Mouse (Mus musculus): Measurements from ENCODE around the gene Clec11a.
"Not testable (repeated sequence)": the region's sequence is repeated elsewhere in the genome, so short reads cannot be mapped to it uniquely, and the experiment has no call there.

Gene Clec11a

GRCm38 (mm10) chr7:44322290-44322689 lies 15.6 kb upstream of the Clec11a start:
- no peak for DNase-seq (ENCODE audit: low spot score in 2 of 2)

GRCm38 (mm10) chr7:44320886-44321285 lies 14.2 kb upstream of the Clec11a start:
- DNase-seq (ENCODE audit: low spot score in 2 of 2) = no peak

GRCm38 (mm10) chr7:44317913-44318312 lies 11.2 kb upstream of the Clec11a start:
- DNase-seq (ENCODE audit: low spot score in 2 of 2) = peak in 1 of 2 experiments; percentile 33

DNA sequence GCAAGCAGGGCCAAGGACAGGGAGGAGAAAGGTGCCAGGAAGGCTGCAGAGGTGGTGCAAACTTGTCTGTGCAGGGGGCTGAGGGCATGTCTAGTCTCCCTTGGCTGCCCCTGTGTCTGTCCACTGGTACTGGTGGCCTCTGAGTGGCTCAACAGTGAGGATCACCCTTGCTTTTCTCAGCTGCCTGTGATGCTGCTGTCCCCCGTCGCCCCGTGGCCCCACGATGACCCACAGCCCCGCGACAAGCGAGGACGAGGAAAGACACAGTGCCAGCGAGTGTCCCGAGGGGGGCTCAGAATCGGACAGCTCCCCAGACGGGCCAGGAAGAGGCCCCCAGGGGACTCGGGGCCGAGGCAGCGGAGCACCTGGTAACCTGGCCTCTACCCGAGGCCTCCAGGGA lies 5.8 kb upstream of the Clec11a start:
- no peak for DNase-seq (ENCODE audit: low spot score in 2 of 2)

DNA sequence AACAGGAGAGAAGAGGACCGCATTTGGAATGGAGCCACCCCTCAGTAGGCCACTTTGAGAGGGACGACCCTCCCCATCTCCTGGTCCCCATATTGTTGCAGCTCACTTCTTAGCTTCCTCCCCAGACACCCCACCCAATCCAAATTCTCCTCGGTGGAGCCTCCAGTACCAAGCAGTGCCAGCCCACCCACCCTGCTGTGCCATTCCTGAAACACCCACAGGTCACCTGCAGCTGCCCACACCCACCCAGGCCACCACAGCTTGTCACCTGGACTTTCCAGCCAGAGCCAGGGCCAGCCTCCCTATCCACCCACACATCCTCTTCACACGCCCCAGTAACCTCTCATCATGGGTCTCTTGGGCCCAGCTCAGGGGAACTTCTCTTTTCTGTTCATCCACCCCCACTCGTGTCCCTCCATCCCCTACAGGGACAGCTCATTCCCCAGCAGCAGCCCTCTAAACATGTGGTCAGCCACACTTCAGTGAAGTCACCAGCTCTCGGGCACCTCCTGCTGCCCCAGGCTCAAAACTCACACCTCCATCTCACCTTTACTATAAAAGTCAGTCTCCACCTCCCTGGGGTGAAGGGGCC lies 5.1 kb upstream of the Clec11a start:
- peak; percentile 38 to 84 for DNase-seq (ENCODE audit: low spot score in 2 of 2)

DNA sequence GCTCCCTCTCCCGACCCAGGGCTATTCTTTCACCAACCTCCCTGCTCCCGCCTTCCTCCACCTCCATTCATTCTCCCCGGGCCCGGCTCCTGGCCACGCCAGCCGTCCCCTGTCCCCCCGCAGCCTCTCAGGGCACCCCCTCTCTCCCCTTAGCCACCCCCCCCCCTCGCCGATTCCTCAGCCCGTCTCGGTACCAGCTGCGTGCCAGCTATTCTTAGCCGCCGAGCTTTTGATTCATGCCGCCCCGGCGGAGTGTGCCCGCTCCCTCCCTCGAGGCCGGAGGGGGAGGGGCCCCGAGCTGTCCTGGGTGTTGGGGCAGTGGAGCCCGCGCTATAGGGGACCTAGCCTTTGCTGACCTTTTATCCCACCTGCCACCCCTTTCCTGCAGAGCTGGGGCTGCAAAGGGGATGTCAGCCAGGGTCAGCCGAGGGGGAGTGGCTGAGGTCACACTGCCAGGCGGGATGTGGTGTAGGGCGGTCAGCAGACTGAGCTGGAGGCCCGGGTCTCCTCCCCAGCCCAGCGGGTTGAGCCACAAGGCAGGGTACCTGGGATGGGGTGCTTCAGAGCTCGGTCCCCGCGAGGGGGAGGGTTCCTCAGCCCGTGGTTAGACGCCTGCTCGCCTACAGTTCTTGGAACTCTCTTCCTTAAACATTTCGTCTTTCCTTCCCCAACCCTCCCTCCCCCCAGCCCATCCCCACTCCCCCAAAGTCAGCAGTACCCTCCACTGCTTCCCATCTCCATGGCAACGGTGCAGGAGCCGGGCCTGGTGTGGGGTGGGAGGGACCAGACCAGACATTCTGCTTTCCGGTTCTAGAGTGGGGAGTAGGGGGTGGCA lies 4.4 kb upstream of the Clec11a start:
- DNase-seq (ENCODE audit: low spot score in 2 of 2) = peak; percentile 35 to 41

GRCm38 (mm10) chr7:44310285-44310877 lies 3.7 kb upstream of the Clec11a start:
- peak; percentile 15 to 18 for DNase-seq (ENCODE audit: low spot score in 2 of 2)

DNA sequence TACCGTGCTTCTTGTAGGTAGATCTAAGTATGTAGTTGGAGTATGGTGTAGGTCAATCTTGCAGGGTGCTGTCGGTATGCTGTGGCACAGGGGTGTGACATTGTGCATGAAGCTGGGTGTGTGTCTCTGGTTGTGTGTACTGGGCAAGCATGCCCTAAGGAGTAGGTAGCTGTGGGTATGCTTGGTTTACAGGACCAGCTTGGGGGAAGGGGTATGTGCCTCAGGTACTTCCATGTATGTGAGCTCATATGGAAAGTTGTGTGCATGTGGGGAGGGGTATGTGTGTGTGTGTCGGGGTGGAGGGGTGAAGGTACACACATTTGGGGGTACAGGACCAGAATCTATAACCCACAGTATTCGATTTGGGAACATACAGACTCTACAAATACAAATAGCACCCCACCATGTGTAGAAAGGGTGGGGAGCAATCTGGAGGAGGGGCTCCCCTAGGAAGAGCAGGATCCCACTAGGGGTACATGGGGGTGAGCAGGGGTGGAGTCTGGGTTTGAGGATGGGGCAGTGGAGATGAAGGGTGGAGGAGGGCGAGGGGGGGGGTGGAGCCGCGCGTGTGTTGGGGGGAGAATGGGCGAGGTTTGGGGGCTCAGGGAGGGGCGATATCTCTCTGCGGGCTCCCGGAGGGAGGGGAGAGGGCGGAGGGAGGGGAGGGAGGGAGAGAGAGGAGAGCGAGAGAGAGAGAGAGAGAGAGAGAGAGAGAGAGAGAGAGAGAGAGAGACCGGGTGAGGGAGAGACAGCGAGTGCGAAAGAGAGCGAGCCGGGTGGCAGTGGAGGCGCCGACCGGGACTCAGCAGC lies 3.0 kb upstream of the Clec11a start, which contains the start of gene Shank1:
Gene Shank1 (plus strand): TSS at position 779 of the 810 bp plus-strand sequence.
- DNase-seq (ENCODE audit: low spot score in 2 of 2) = no peak

GRCm38 (mm10) chr7:44307261-44308020 lies 739 bp upstream of the Clec11a start:
- no peak for DNase-seq (ENCODE audit: low spot score in 2 of 2)

DNA sequence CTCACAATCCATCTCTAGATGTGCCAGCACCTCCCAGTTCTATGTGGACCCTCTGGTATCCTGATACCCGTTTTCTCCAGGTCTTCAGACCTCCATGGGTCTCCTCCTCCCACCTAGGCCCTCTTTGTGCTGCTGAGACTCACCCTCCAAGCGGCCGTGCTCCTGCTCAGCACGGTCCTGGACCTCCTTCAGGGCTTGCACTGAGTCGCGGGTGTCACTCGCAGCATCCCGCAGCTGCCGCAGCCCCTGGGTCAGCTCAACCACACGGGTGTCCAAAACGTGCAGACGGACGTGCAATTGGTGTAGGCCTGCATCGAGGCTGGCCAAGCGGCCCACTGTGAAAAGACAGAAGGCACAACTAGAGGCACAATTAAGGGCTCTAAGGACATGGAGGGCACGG lies 1.0 kb downstream of the Clec11a start:
- DNase-seq (ENCODE audit: low spot score in 2 of 2) = peak in 1 of 2 experiments; percentile 13

DNA sequence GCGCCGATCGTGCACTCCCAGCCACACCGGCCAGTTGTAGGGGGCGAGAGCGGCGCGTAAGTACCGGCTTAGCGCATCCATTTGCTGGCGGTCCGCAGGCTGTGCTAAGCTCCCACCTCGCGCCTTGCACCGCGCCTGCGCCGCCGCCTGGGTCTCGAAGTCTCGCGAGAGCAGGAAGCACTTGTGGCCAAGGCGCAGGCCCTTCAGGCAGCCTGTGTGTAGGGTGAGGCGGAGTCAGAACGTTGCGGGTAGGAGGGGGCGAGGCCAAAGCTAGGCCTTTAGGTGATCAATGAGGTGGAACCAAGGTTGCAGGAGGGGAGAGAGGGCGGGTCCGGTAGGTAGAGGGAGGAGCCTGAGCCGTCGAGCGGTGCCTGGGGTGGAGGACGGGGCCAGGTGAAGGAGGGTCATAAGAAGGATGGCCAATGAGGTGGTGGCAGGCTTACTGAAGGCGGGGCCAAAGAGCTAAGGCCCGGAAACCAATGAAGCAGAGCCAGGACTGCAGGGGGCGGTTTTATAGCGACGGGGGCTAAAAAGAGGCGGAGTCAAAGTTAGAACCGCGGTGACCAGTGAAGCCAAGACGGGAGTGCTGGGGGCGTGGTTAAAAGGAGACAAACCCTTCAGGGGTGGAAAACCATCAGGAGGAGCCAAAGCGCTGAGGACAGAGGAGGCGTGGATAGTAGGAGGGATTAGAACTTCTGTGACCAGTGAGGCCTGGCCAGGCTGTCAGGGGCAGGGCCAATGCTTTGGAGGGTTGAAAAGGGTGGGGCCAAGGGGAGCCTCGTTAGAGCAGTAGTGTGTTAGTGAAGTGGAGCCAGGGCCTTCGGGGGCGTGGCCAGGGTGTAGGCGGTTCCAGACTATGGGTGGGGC lies 1.7 kb downstream of the Clec11a start:
- peak; percentile 98 for DNase-seq (ENCODE audit: low spot score in 2 of 2)

- DNase-seq (ENCODE audit: low spot score in 2 of 2) = no peak
Observed at GRCm38 (mm10) chr7:44304463-44304774, 2.3 kb downstream of the Clec11a start.

- no peak for DNase-seq (ENCODE audit: low spot score in 2 of 2)
Observed at GRCm38 (mm10) chr7:44303346-44304340, 3.1 kb downstream of the Clec11a start.

DNA sequence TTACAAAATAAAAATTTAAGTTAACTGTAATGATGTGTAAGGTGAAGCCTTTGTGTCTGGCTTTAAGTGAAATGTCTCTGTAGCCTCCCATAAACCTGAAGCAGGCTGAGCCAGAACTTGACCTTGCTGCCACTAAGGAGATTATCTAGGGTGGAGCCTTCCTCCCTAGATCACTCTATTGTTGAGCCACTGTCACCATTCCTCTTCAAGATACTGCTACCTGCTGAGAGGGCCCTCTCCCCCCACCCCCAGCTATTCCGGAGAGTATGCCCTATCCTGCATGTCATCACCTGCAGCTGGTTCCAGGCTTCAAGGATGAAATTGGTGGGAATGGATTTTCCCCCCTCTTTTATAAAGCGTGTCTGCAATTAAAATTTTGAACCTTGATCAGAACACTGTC lies 9.2 kb downstream of the Clec11a start:
- DNase-seq (ENCODE audit: low spot score in 2 of 2) = not testable (repeated sequence)

DNA sequence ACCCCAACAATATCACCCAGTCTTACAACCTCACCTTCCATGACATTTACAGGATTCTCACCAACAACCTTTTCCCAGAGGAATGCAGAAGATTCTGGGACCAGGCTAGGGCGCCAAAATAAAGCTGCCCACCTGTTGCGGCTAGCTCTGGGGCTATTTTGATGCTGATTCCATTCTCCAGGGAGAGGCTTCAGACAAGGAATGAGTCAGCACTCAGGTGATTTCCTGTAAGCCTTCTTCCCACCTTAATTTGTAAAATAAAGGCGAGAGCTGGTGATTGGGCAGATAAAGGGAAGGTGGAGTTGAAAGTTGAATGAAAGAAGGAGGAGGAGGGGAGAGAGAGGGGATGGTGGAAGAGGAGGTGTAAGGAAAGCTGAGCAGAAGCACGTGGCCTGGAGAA lies 15.3 kb downstream of the Clec11a start:
- no peak for DNase-seq (ENCODE audit: low spot score in 2 of 2)

DNA sequence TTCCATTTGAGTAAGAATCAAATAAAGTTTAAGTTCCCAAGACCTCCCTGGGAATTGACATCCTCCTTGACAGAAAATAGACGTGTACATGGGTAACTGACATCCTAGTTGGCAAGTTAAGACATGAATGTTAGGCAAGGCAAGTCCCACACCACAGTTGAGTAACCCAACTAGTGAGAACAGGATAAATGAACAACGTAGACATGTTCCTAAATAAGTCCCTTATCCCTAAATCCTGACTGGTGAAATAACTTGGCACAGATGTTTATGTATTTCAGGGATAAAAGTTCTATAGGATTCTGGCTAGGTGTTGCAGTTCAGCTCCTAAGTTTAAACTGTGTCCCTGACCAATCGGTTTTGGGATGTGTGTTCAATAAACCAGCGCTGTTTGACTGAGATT lies 15.7 kb downstream of the Clec11a start:
- DNase-seq (ENCODE audit: low spot score in 2 of 2) = no peak

GRCm38 (mm10) chr7:44287760-44288159 lies 18.9 kb downstream of the Clec11a start:
- DNase-seq (ENCODE audit: low spot score in 2 of 2) = no peak

DNA sequence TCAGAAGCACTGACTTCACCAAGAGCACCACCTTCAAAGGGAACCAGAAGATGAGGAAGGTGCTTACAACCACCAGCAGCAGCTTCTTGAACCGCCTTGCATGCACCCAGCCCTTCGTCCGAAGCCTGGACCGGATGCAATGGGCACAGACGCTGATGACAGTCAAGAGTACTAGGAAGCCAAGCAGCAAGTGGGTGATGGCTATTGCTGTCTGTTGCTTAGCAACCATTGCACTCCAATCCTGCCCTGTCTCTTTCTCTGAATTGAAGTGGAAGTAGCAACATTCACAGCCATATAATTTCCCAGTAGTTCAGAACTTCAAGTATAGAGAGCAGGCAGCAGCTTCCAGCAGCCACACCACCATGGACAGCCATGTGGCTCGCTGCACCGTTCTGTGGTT lies 25.1 kb downstream of the Clec11a start:
- no peak for DNase-seq (ENCODE audit: low spot score in 2 of 2)

DNA sequence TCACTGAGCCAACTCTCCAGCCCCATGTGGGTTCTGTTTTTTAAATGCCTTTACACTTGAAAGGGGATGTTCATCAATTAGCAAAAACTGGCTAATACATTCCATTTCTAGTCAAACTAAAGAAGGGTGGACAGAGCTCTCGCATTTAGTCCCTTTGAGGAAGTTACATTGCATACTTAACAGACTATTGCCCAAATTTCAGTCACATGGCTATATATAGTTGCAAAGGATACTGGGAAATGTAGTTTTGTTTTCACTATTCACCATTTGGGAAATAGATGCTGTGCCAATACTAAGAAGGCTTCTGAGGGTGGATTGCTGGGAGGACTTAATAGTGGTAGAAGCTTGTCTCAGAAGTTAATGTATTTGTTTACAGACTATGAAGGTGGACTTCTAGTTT lies 25.7 kb downstream of the Clec11a start:
- DNase-seq (ENCODE audit: low spot score in 2 of 2) = no peak
